Mouse (Mus musculus): ENCODE measurements around the gene Gm45618. TPM values are rescaled to one million over a fixed set of nuclear protein-coding genes. Genes with fewer than 3 reads are reported as not detected.
"Not testable (repeated sequence)": the region's sequence is repeated elsewhere in the genome, so short reads cannot be mapped to it uniquely, and the experiment has no call there.

The Gm45618 gene
- not detected in 2 replicates for polyA plus RNA-seq (2016; fragmentation: Nextera tagmentation; extraction: Ambion mirVana)

DNA sequence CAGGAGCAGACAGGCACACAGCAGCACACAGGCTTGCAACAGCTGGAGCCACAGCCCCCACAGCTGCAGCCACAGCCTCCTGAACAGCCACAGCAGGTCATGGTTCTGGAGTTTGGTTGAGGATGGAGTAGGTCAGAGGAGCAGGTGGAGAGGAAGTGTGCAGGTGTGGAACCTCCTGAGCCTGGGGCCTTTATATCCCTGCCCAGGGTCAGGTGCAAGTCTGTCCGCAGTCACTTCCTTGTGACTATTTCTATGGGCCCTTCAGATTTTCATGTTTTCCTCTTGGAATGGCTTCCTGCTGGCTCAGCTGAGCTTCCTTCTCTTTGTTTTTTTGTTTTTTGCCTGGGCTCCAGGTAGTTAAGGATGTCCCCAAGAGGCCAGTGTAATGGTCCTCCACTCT is at the start of gene Gm45618:
TSS of gene Gm45618 (minus strand) at position 101 of the 400 bp plus-strand sequence.
- H3K27ac ChIP-seq; H3K4me1 ChIP-seq (replicated peaks); H3K36me3 ChIP-seq; H3K9me3 ChIP-seq; H3K9ac ChIP-seq (replicated peaks); ATAC-seq (ENCODE audit: insufficient number of reproducible peaks, insufficient read depth, low FRiP score, low TSS enrichment, low read depth); H3K4me3 ChIP-seq (replicated peaks); H3K4me2 ChIP-seq: not testable (repeated sequence)
- H3K27me3 ChIP-seq, result peaks cover 12% of the 10 kb centered on the region; the same call in 1 of the 2 replicates
- WGBS, result 91% methylated on average over 1 of the region's 1 CpGs

DNA sequence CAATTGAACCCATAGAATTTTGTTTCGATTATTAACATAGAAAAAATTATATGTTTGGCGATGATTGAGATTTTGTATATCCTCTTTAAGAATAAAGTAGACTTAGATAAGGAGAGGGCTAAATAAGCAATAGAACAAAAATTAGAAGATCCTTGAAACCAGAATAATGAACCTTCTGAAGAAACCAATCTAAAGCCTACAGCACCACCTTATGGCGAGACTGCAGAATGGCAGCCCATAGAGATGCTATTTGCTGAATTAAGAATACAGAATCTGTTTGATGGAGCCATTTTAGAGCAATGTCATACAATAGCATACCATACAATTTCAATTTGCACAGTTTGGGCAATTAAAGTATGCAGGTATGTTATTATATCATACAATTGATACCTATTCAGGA is 49.3 kb upstream of the Gm45618 start:
- Histone ChIP-seq H3K9me3 (no peaks in the 10 kb centered on the region), H3K27ac (no peak overlapping the region), H3K9ac (replicated peaks) (no peak overlapping the region), H3K4me3 (replicated peaks) (no peak overlapping the region), H3K4me1 (replicated peaks) (no peaks in the 10 kb centered on the region), H3K27me3 (no peaks in the 10 kb centered on the region), H3K36me3 (no peaks in the 10 kb centered on the region), H3K4me2 (no peak overlapping the region)
- 47% methylated on average over 3 of the region's 3 CpGs for WGBS
- no peak for ATAC-seq (ENCODE audit: insufficient number of reproducible peaks, insufficient read depth, low FRiP score, low TSS enrichment, low read depth)

DNA sequence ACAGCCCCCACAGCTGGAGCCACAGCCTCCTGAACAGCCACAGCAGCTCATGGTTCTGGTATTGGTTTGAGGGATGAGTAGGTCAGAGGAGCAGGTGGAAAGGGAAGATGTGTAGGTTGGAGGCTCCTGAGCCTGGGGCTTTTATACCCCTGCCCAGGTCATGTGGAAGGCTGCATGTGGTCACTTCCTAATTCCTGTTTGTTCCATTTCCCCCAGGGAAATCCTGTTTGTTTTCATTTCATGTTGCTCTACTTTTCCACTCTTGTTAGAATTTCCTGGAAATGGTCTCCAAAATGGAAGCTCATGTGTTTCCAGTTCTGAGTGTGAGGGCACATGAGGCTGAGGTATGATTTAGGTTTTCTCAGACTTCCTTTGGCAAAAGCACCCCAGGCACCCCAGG is 45.1 kb upstream of the Gm45618 start, which contains the start of gene Gm4553:
TSS of gene Gm4553 (minus strand) at position 101 of the 400 bp plus-strand sequence.
- H3K4me2 ChIP-seq; H3K27ac ChIP-seq; H3K27me3 ChIP-seq; ATAC-seq (ENCODE audit: insufficient number of reproducible peaks, insufficient read depth, low FRiP score, low TSS enrichment, low read depth); H3K9me3 ChIP-seq; H3K4me1 ChIP-seq (replicated peaks); H3K9ac ChIP-seq (replicated peaks); H3K36me3 ChIP-seq; H3K4me3 ChIP-seq (replicated peaks): not testable (repeated sequence)

DNA sequence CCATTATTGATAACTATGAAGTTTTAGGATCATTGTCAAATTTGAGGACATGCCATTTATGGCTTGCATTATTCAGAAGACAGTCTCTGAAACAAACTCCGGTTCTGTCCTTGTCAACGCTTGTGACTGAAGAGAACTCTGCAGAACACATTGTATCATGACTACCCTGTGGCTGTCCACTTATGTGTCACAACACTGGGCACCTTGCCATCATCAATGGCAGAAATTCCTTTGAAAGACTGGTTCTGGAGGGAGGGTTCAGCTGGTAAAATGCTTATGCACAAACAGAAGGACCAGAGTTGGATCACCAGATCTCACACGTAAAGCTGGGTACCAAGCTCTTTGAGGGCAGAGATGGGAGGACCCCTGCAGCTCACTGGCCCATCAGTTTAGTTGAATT is 38.8 kb upstream of the Gm45618 start:
- no peaks in the 10 kb centered on the region for H3K36me3 ChIP-seq
- no peak overlapping the region for H3K4me2 ChIP-seq
- 90% methylated on average over 3 of the region's 3 CpGs for WGBS
- H3K27ac ChIP-seq, result no peak overlapping the region
- H3K9ac ChIP-seq (replicated peaks), result no peak overlapping the region
- no peak overlapping the region for H3K4me3 ChIP-seq (replicated peaks)
- H3K4me1 ChIP-seq (replicated peaks), result no peaks in the 10 kb centered on the region
- ATAC-seq (ENCODE audit: insufficient number of reproducible peaks, insufficient read depth, low FRiP score, low TSS enrichment, low read depth), result no peak
- peaks cover 3% of the 10 kb centered on the region; the same call in 1 of the 2 replicates for H3K27me3 ChIP-seq
- no peaks in the 10 kb centered on the region for H3K9me3 ChIP-seq

DNA sequence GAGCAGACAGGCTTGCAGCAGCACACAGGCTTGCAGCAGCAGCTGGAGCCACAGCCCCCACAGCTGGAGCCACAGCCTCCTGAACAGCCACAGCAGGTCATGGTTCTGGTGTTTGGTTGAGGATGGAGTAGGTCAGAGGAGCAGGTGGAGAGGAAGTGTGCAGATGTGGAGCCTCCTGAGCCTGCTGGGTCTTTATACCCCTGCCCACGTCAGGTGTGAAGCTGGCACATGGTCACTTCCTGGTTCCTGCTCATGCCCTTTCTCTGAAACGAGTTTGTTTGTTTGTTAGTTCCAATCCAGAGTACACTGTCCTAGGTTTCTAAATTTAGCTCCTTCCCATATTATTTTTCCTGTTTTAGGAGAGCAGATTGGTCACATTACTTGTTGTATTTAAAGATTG is 36.5 kb upstream of the Gm45618 start, which contains the start of gene Gm29735:
TSS of gene Gm29735 (minus strand) at position 101 of the 400 bp plus-strand sequence.
- H3K4me2 ChIP-seq; H3K4me3 ChIP-seq (replicated peaks); H3K36me3 ChIP-seq; ATAC-seq (ENCODE audit: insufficient number of reproducible peaks, insufficient read depth, low FRiP score, low TSS enrichment, low read depth); H3K27me3 ChIP-seq; H3K4me1 ChIP-seq (replicated peaks); H3K9me3 ChIP-seq; H3K27ac ChIP-seq; H3K9ac ChIP-seq (replicated peaks): not testable (repeated sequence)
- WGBS, result 32% methylated on average over 2 of the region's 2 CpGs

DNA sequence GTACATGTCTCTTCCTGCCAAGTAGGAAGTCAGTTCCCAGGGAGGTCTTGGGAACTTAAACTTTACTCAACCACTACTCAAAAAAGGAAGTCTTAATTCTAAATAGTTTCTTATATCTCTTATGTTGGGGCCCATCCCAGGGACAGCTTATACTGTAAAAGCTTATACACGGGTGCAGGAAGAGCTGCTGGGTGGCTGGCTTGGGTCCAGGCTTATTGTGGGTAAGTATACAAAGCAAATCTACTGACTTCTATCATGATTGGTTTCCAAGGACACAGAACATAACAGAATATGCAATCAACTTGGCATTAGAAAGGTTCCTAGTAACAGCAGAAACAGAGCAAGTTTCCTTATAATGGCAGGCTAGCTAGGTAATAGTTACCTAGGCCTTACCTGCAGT is 34.8 kb upstream of the Gm45618 start:
- Histone ChIP-seq H3K27me3 (no peaks in the 10 kb centered on the region; the same call in 1 of the 2 replicates), H3K9me3 (no peaks in the 10 kb centered on the region), H3K27ac (no peak overlapping the region), H3K9ac (replicated peaks) (no peak overlapping the region), H3K4me3 (replicated peaks) (no peak overlapping the region), H3K4me2 (no peak overlapping the region), H3K36me3 (no peaks in the 10 kb centered on the region), H3K4me1 (replicated peaks) (no peaks in the 10 kb centered on the region)
- WGBS, result 64% methylated on average over 1 of the region's 1 CpGs
- ATAC-seq (ENCODE audit: insufficient number of reproducible peaks, insufficient read depth, low FRiP score, low TSS enrichment, low read depth), result no peak

DNA sequence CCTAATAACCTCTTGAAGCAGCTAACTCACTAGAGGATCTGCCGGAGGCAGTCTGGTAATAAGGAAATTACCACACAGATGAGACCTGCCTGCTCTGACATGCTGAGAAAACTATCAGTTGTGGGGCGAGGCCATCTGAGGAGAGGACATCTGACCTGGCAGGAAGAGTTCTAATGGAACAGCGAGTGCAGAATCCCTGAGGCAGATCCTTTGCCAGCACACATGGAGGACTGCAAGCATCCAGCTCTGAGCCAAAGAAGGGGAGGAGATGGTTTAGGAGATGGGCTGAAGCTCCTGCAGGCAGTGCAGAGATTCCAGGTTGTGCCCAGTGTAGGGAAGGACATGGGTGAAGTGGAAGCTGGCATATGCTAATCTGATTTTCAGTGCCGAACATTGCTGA is 31.7 kb upstream of the Gm45618 start:
- H3K27me3 ChIP-seq, result no peaks in the 10 kb centered on the region
- no peaks in the 10 kb centered on the region for H3K36me3 ChIP-seq
- no peaks in the 10 kb centered on the region for H3K4me1 ChIP-seq (replicated peaks)
- ATAC-seq (ENCODE audit: insufficient number of reproducible peaks, insufficient read depth, low FRiP score, low TSS enrichment, low read depth), result no peak
- no peaks in the 10 kb centered on the region for H3K9me3 ChIP-seq
- no peak overlapping the region for H3K4me3 ChIP-seq (replicated peaks)
- H3K27ac ChIP-seq, result no peak overlapping the region
- no peak overlapping the region for H3K9ac ChIP-seq (replicated peaks)
- no peak overlapping the region for H3K4me2 ChIP-seq
- WGBS, result 73% methylated on average over 4 of the region's 4 CpGs

DNA sequence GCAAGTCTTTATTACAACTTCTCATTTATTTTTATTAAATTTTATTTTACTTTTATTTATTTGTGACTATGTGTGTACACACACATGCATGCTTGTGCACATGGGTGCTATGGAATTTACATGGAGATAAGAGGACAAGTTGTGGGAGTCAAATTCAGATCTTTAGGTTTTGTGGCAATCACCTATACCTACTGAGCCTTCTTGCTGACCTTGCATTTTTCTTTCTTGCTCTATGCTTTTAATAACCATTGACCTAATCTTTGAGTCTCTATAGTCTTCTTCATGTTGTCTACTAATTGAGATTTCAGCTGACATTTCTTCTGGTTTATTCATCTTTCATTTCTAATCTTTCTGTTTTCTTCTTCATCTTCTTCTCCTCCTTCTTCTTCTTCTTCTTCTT is 28.1 kb upstream of the Gm45618 start:
- H3K27ac ChIP-seq, result no peak overlapping the region
- H3K9ac ChIP-seq (replicated peaks), result no peak overlapping the region
- H3K9me3 ChIP-seq, result no peaks in the 10 kb centered on the region
- peaks cover 10% of the 10 kb centered on the region; the same call in 1 of the 2 replicates for H3K27me3 ChIP-seq
- ATAC-seq (ENCODE audit: insufficient number of reproducible peaks, insufficient read depth, low FRiP score, low TSS enrichment, low read depth), result no peak
- H3K4me2 ChIP-seq, result no peak overlapping the region
- H3K36me3 ChIP-seq, result no peaks in the 10 kb centered on the region
- no peak overlapping the region for H3K4me3 ChIP-seq (replicated peaks)
- H3K4me1 ChIP-seq (replicated peaks), result 0 out of 2 replicates have a peak, but pooled peaks cover 6% of the 10 kb centered on the region

DNA sequence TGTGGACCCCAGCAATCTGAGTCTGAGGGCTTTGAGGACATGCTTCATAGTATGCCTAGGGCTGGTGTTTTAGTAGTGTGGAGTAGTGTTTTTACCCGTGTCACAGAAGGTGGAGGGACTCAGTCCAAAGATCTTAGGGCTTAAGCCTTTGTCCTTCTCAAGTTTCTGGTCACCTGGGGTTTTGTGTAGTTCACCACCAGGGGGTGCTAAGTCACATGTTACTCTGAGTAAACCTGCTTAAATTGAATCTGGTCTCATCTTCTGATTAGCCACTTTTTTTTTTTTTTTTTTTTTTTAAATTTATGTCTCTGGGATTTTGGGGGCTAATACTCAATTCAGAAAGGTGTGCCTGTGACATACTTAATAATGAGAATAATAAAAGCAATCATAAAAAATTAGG is 25.5 kb upstream of the Gm45618 start:
- Histone ChIP-seq H3K4me3 (replicated peaks) (no peak overlapping the region), H3K9ac (replicated peaks) (no peak overlapping the region), H3K4me2 (no peak overlapping the region), H3K36me3 (no peaks in the 10 kb centered on the region), H3K4me1 (replicated peaks) (0 out of 2 replicates have a peak, but pooled peaks cover 7% of the 10 kb centered on the region), H3K9me3 (no peaks in the 10 kb centered on the region), H3K27me3 (peaks cover 10% of the 10 kb centered on the region; the same call in 1 of the 2 replicates), H3K27ac (no peak overlapping the region)
- no peak for ATAC-seq (ENCODE audit: insufficient number of reproducible peaks, insufficient read depth, low FRiP score, low TSS enrichment, low read depth)
- 3% methylated on average over 1 of the region's 1 CpGs for WGBS

DNA sequence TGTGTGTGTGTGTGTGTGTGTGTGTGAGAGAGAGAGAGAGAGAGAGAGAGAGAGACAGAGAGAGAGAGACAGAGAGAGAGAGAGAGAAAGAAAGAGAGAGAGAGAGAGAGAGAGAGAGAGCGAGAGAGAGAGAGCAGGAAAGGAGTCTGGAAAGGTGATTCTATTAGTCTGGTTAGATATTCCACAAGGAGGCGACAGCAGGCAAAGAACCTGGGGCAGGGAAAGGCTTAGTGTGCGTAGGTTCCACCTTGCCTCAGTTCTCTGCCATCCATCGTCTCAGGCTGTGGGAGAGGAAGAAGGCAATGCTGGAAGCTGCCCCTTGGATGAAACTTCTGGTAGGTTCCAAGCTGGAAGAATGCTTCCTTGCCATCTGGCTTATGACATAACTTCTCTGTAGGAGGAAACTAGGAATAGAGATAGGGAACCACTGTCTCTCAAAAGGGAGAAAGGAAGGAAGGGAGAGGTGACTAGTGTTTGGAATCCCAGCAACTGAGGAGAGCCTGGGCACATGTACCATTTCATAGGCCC is 24.9 kb upstream of the Gm45618 start:
- no peak overlapping the region for H3K27ac ChIP-seq

DNA sequence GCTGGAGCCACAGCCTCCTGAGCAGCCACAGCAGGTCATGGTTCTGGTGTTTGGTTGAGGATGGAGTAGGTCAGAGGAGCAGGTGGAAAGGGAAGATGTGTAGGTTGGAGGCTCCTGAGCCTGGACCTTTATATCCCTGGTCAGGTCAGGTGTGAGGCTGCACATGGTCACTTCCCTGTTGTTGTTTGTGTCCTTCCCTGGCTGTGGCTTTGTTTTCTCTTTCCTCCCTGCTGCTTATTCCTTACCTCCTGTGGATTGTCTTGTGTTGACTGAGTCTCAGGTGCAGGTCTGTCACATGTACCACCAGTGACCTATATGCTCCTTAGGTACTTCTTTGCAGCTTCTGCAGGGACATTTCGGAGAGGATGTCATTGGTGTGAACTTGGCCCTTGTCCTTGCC is 24.0 kb upstream of the Gm45618 start, which contains the start of gene Gm45337:
TSS of gene Gm45337 (minus strand) at position 101 of the 400 bp plus-strand sequence.
- ATAC-seq (ENCODE audit: insufficient number of reproducible peaks, insufficient read depth, low FRiP score, low TSS enrichment, low read depth), result no peak
- Histone ChIP-seq H3K4me3 (replicated peaks) (no peak within 1 kb of the TSS), H3K27ac (no peak within 1 kb of the TSS), H3K9ac (replicated peaks) (no peak within 1 kb of the TSS), H3K4me2 (no peak within 1 kb of the TSS), H3K4me1 (replicated peaks) (0 out of 2 replicates have a peak, but pooled peaks cover 7% of the 10 kb centered on the region), H3K9me3 (no peaks in the 10 kb centered on the region), H3K27me3 (peaks cover 10% of the 10 kb centered on the region; the same call in 1 of the 2 replicates), H3K36me3 (no peaks in the 10 kb centered on the region)
- WGBS, result 74% methylated on average over 1 of the region's 1 CpGs

More for the DNA sequence above, 24.9 kb upstream of the Gm45618 start:
- WGBS, result 39% methylated on average over 4 of the region's 4 CpGs
- no peaks in the 10 kb centered on the region for H3K9me3 ChIP-seq
- ATAC-seq (ENCODE audit: insufficient number of reproducible peaks, insufficient read depth, low FRiP score, low TSS enrichment, low read depth), result no peak
- H3K4me2 ChIP-seq, result no peak overlapping the region
- H3K9ac ChIP-seq (replicated peaks), result no peak overlapping the region
- H3K36me3 ChIP-seq, result no peaks in the 10 kb centered on the region
- H3K4me1 ChIP-seq (replicated peaks), result 0 out of 2 replicates have a peak, but pooled peaks cover 7% of the 10 kb centered on the region
- H3K27me3 ChIP-seq, result peaks cover 10% of the 10 kb centered on the region; the same call in 1 of the 2 replicates
- no peak overlapping the region for H3K4me3 ChIP-seq (replicated peaks)

DNA sequence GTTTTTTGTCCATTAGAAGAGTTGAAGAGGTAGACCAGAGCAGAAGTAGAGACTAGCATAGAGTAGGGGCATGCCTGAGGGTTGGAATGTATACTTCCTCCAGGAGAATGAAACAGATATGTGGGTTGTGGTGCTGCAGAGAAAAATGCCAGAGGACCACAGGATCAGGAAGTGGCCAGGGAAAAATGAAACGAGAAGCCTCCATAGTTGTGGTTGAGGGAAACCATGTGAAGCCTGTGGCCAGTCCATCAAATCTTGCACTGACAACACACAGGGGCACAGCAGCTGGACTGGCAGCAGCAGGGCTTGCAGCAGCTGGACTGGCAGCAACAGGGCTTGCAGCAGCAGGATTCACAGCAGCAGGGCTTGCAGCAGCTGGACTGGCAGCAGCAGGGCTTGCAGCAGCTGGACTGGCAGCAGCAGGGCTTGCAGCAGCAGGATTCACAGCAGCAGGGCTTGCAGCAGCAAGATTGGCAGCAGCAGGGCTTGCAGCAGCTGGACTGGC is 23.0 kb upstream of the Gm45618 start:
- H3K27me3 ChIP-seq, result peaks cover 10% of the 10 kb centered on the region; the same call in 1 of the 2 replicates
- not testable (repeated sequence) for H3K4me2 ChIP-seq; H3K27ac ChIP-seq; H3K4me1 ChIP-seq (replicated peaks); H3K36me3 ChIP-seq; H3K4me3 ChIP-seq (replicated peaks); H3K9ac ChIP-seq (replicated peaks); H3K9me3 ChIP-seq; ATAC-seq (ENCODE audit: insufficient number of reproducible peaks, insufficient read depth, low FRiP score, low TSS enrichment, low read depth)
- WGBS, result 43% methylated on average over 1 of the region's 1 CpGs
